Mouse (Mus musculus) stomach, embryonic 16.5 days (tissue): ENCODE results near the gene Jup. TPM values are rescaled to one million over a fixed set of nuclear protein-coding genes. Genes with fewer than 3 reads are reported as not detected.

ENCODE experiments used
- ATAC-seq: fragments of 200-750 bp; cut with Nextera tagmentation; 2 replicates; pipeline ENCODE4 v1.8.0; 2017; ENCODE audit warnings: moderate number of reproducible peaks, moderate TSS enrichment; ENCODE audit not compliant: insufficient read depth, low FRiP score
- H3K27ac ChIP-seq: fragments of 300-500 bp; sonication (generic); 2 replicates; pipeline ENCODE4 v1.5.1; 2014; ENCODE audit warnings: low read length
- H3K27me3 ChIP-seq: fragments of 300-500 bp; sonication (generic); 2 replicates; pipeline ENCODE4 v1.6.1; 2014; ENCODE audit warnings: low read length, control low read depth, mixed read lengths; ENCODE audit not compliant: control insufficient read depth, insufficient read depth
- H3K36me3 ChIP-seq: fragments of 300-500 bp; sonication (generic); 2 replicates; pipeline ENCODE4 v1.6.1; 2014; ENCODE audit warnings: low read length; ENCODE audit not compliant: control insufficient read depth, insufficient read depth
- H3K4me1 ChIP-seq: fragments of 300-500 bp; sonication (generic); 2 replicates; pipeline ENCODE4 v1.6.1; 2014; ENCODE audit warnings: low read length, control low read depth, mixed read lengths; ENCODE audit not compliant: control insufficient read depth, insufficient read depth
- H3K4me2 ChIP-seq: fragments of 300-500 bp; sonication (generic); 2 replicates; pipeline ENCODE4 v1.6.1; 2014; ENCODE audit warnings: low read depth, low read length, mixed read lengths
- H3K4me3 ChIP-seq: fragments of 300-500 bp; sonication (generic); replicated peaks from 2 replicates; pipeline ENCODE4 v1.5.1; 2014; ENCODE audit warnings: mild to moderate bottlenecking, low read length
- H3K9ac ChIP-seq: fragments of 300-500 bp; sonication (generic); 2 replicates; pipeline ENCODE4 v1.6.1; 2014; ENCODE audit warnings: low read length
- H3K9me3 ChIP-seq: fragments of 300-500 bp; sonication (generic); replicated peaks from 2 replicates; pipeline ENCODE4 v1.6.1; 2016; ENCODE audit warnings: low read length, control low read depth; ENCODE audit not compliant: control insufficient read depth
- WGBS: fragments of 180-500 bp; shearing (Covaris S2); extraction: QIAGEN DNeasy Blood & Tissue Kit; methylation state at CpG from one replicate; pipeline ENCODE4 v1.1.7; 2014; 5-methylcytosine and 5-hydroxymethylcytosine counted together
- polyA plus RNA-seq: library from polyadenylated mRNA; unstranded; fragments of >200 nt; fragmentation: Nextera tagmentation; extraction: Ambion mirVana; gene quantifications from 2 replicates; pipeline ENCODE4 v1.2.1, GENCODE M21; 2015

Jup gene
- polyA plus RNA-seq, 1 experiment from 2014 or later, result 247 TPM

DNA sequence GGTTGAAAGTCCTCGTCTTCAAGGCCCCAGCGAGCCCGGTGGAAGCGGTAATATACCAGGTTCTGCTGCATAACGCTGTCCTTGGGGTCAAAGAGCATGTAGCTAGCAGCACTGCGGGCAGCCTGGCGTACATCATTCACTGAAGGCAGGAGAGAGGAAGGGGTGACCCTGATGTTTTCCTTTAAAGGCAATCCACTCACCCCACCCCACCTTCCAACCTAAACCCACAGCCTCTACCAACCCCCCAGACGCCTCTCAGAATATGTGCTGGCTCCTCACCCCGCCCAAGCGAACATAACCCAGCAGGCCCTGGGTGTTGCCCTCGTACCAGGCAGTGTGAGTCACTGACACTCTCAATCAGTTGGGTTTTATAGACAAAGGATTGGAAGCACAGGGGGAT is 14.2 kb upstream of the Jup start:
- peak overlapping the region; percentile 82 for H3K4me3 ChIP-seq
- peak overlapping the region; percentile 93 for H3K27ac ChIP-seq
- H3K36me3 ChIP-seq, result peaks cover 12% of the 10 kb centered on the region; the same call in 1 of the 2 replicates
- peaks cover 25% of the 10 kb centered on the region for H3K4me1 ChIP-seq
- no peaks in the 10 kb centered on the region for H3K27me3 ChIP-seq
- H3K4me2 ChIP-seq, result peak overlapping the region; percentile 68
- H3K9me3 ChIP-seq, result no peaks in the 10 kb centered on the region
- no peak for ATAC-seq
- 39% methylated on average over 11 of the region's 11 CpGs for WGBS
- peak overlapping the region; percentile 94 for H3K9ac ChIP-seq

GRCm38 (mm10) chr11:100409686-100410085 is 12.1 kb upstream of the Jup start:
- Histone ChIP-seq H3K9ac (no peak overlapping the region), H3K4me1 (peaks cover 27% of the 10 kb centered on the region), H3K36me3 (peaks cover 12% of the 10 kb centered on the region; the same call in 1 of the 2 replicates), H3K27ac (no peak overlapping the region), H3K9me3 (no peaks in the 10 kb centered on the region), H3K27me3 (no peaks in the 10 kb centered on the region), H3K4me2 (no peak overlapping the region), H3K4me3 (no peak overlapping the region)
- ATAC-seq, result no peak
- WGBS, result 77% methylated on average over 3 of the region's 3 CpGs

GRCm38 (mm10) chr11:100408835-100409462 is 11.4 kb upstream of the Jup start:
- WGBS, result 90% methylated on average over 12 of the region's 12 CpGs
- Histone ChIP-seq H3K36me3 (peaks cover 12% of the 10 kb centered on the region; the same call in 1 of the 2 replicates), H3K27ac (no peak overlapping the region), H3K27me3 (no peaks in the 10 kb centered on the region), H3K9ac (no peak overlapping the region), H3K4me1 (peaks cover 30% of the 10 kb centered on the region), H3K4me3 (no peak overlapping the region), H3K4me2 (no peak overlapping the region), H3K9me3 (no peaks in the 10 kb centered on the region)
- no peak for ATAC-seq

GRCm38 (mm10) chr11:100408076-100408834 is 10.7 kb upstream of the Jup start:
- H3K27ac ChIP-seq, result no peak overlapping the region
- H3K9me3 ChIP-seq, result no peaks in the 10 kb centered on the region
- H3K4me3 ChIP-seq, result no peak overlapping the region
- 34% methylated on average over 10 of the region's 10 CpGs for WGBS
- H3K9ac ChIP-seq, result no peak overlapping the region
- H3K27me3 ChIP-seq, result no peaks in the 10 kb centered on the region
- H3K4me1 ChIP-seq, result peaks cover 35% of the 10 kb centered on the region
- H3K4me2 ChIP-seq, result no peak overlapping the region
- 0 out of 2 replicates have a peak, but pooled peaks have one; percentile 52 for ATAC-seq
- H3K36me3 ChIP-seq, result peaks cover 12% of the 10 kb centered on the region; the same call in 1 of the 2 replicates

DNA sequence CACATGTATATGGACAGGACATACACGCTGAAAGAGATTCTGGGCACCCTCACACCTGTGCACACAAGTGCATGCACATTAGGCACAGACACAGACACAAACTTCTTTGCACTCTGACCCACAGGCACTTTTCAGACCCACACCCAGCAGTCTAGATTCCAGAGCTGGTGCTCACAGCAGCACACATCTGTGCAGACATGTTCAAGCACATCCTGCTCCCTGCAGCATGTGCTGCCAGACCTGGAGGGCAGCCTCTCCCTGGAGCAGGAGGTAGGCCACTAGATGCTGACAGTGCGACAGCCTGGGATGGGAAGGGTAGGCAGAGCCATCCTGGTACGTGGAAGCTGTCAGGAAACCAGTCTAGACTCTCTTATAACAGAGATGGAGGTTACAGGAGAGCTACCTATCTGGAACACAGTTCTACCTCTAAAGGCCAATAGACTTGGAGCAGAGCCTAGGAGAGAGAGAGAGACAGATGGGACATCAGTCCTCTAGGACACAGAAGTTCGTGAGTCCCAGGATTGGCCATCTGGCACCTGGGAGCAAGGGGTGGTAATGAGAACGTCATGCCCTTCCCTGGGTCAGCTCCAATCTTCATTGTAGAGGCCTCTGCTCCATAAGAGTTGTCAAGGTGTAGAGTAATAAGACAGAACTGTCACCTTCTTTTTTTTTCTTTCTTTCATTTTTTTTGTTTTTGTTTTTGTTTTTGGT is 9.6 kb upstream of the Jup start:
- H3K9me3 ChIP-seq, result no peaks in the 10 kb centered on the region
- peaks cover 12% of the 10 kb centered on the region; the same call in 1 of the 2 replicates for H3K36me3 ChIP-seq
- H3K4me3 ChIP-seq, result no peak overlapping the region
- 0 out of 2 replicates have a peak overlapping the region, but pooled peaks have one; percentile 9 for H3K9ac ChIP-seq
- WGBS, result 78% methylated on average over 5 of the region's 5 CpGs
- H3K4me1 ChIP-seq, result peaks cover 32% of the 10 kb centered on the region
- no peaks in the 10 kb centered on the region for H3K27me3 ChIP-seq
- H3K27ac ChIP-seq, result peak overlapping the region; percentile 68
- H3K4me2 ChIP-seq, result no peak overlapping the region
- ATAC-seq, result no peak

GRCm38 (mm10) chr11:100406273-100406672 is 8.7 kb upstream of the Jup start:
- ATAC-seq, result peak; percentile 28; the same call in 1 of the 2 replicates
- Histone ChIP-seq H3K4me2 (no peak overlapping the region), H3K27ac (peak overlapping the region; percentile 73), H3K4me3 (no peak overlapping the region), H3K27me3 (no peaks in the 10 kb centered on the region), H3K9me3 (no peaks in the 10 kb centered on the region), H3K4me1 (peaks cover 27% of the 10 kb centered on the region), H3K36me3 (peaks cover 12% of the 10 kb centered on the region; the same call in 1 of the 2 replicates), H3K9ac (no peak overlapping the region)
- WGBS, result 71% methylated on average over 8 of the region's 8 CpGs

GRCm38 (mm10) chr11:100404456-100405074 is 7.0 kb upstream of the Jup start:
- WGBS, result 87% methylated on average over 3 of the region's 3 CpGs
- Histone ChIP-seq H3K4me2 (no peak overlapping the region), H3K27me3 (no peaks in the 10 kb centered on the region), H3K9me3 (no peaks in the 10 kb centered on the region), H3K27ac (no peak overlapping the region), H3K36me3 (peaks cover 6% of the 10 kb centered on the region; the same call in 1 of the 2 replicates), H3K9ac (no peak overlapping the region), H3K4me1 (peaks cover 24% of the 10 kb centered on the region; the same call in 1 of the 2 replicates), H3K4me3 (no peak overlapping the region)
- ATAC-seq, result no peak

DNA sequence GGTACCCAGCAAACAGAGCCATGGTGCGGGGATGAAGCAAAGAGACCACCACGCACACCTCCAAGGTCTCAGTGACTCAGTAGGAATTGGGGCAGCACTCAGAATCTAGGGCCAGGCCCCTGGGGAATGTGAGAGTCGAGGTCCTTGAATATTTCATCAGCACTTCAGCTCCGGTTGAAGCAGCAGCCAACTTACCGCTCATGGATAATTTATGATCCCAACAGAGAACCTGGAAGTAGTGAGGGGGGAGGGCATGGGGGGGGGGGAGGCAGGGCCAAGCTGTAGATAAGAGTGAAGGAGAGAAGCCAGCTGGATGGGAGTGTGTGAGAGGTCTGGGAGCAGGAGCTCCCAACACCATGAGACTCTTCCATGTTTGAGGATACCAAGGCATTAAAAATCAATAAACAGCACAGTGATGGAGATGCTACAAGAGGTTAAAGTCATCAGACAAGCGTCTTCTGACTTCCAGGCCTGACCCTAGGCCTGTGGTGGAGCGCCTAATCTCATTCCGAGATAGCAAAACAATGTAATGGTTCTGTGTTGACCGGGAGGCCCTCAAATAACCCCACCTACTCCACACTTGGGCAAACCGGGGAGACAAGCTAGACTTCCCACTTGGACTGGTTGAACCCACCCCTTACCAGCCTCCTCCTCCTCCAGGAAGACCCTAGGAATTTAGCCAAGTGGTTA is 6.0 kb upstream of the Jup start:
- Histone ChIP-seq H3K9me3 (no peaks in the 10 kb centered on the region), H3K36me3 (no peaks in the 10 kb centered on the region), H3K9ac (no peak overlapping the region), H3K4me1 (peaks cover 28% of the 10 kb centered on the region; the same call in 1 of the 2 replicates), H3K4me2 (no peak overlapping the region), H3K27me3 (no peaks in the 10 kb centered on the region), H3K27ac (peak overlapping the region; percentile 77), H3K4me3 (no peak overlapping the region)
- peak; percentile 18; the same call in 1 of the 2 replicates for ATAC-seq
- 34% methylated on average over 10 of the region's 10 CpGs for WGBS
